In genomic region chr2:122065200-122065969, GRCm38 (mm10) we compare ENCODE assay signal across 8 mouse cellular contexts. TPM values are rescaled to one million over a fixed set of nuclear protein-coding genes. Genes with fewer than 3 reads are reported as not detected.
DNase-seq lines count a peak whose midpoint lies in the region; ATAC-seq and TF ChIP-seq lines count a peak whose summit lies in the region.

No protein-coding gene starts in this region.

- no peak overlapping the region for H3K4me3 ChIP-seq in lung, adult 2 months (replicated peaks; ENCODE audit: extremely low read depth, low read depth, low read length)

- H3K27me3 ChIP-seq in Patski = no peaks in the 10 kb centered on the region

- TF ChIP-seq POLR2A in lung, adult 2 months (IDR thresholded peaks at IDR 0.05; ENCODE audit: borderline replicate concordance, extremely low read depth, low read depth, low read length) = no peak

- peak; percentile 14; the same call in 1 of the 2 replicates for TF ChIP-seq CTCF in lung, adult 2 months (IDR thresholded peaks at IDR 0.05; ENCODE audit: insufficient read depth, low read length)
- TF ChIP-seq CTCF in Patski (IDR thresholded peaks at IDR 0.05) = peak; percentile 44

- CTCF ChIA-PET in Patski (lab: Charles Lee) = no interaction called here

- no peaks in the 10 kb centered on the region for H3K4me1 ChIP-seq in lung, adult 2 months (ENCODE audit: control insufficient read depth, insufficient read depth, low read length)

- ATAC-seq in frontal cortex, adult (ENCODE audit: low TSS enrichment) = peak; percentile 39; the same call in 1 of the 2 replicates
- ATAC-seq in Patski = no peak

- in situ Hi-C loops in Patski (cut with MboI; ENCODE audit: low pct_unique_long_range_greater_than_20kb) = no loop called here

- no peak for DNase-seq in frontal cortex, postnatal 36 days (ENCODE audit: low spot score in 2 of 2)
- DNase-seq in lung, adult 2 months = no peak
- DNase-seq in lung, postnatal 25 days (ENCODE audit: low spot score) = no peak
- DNase-seq in Patski (ENCODE audit: low read depth, low spot score) = no peak
- DNase-seq in heart, postnatal 14 days = peak; percentile 36 to 44
- no peak for DNase-seq in left cerebral cortex, adult 9 months (ENCODE audit: low spot score in 2 of 2)
- no peak for DNase-seq in c-Kit-positive CD71-positive TER-119-positive erythroid progenitor cells, embryonic 14.5 days (ENCODE audit: low spot score)

- 49% methylated on average over 14 of the region's 14 CpGs for WGBS in lung, adult 2 months

- intact Hi-C loops in heart, postnatal 14 days (cut with DNase I) = no loop called here

- POLR2A ChIA-PET in Patski (lab: Charles Lee) = no interaction called here

RNA-seq across cellular contexts. Expression of gene Eif3j1, which starts 37.0 kb away (rescaled TPM):
- polyA plus RNA-seq in lung, adult 2 months (2012; rRNA removed) = 3.1 and 3.9 TPM in 2 replicates
- 8.1 TPM for polyA plus RNA-seq in Patski (2021)
- total RNA-seq in heart, postnatal 14 days (2021) = 10 to 100 TPM; 19.3 to 20.3 TPM

RNA-seq across cellular contexts. Expression of gene Spg11, which starts 52.8 kb away (rescaled TPM):
- polyA plus RNA-seq in lung, adult 2 months (2012; rRNA removed) = 7.4 and 9.2 TPM in 2 replicates
- polyA plus RNA-seq in Patski (2021) = 17.0 TPM
- total RNA-seq in heart, postnatal 14 days (2021) = 10 to 100 TPM in 1 of 2 experiments, 1 to 10 TPM in 1; 9.8 to 11.4 TPM

Comparison
In these comparisons a context has a peak if more than half of its experiments do, and no peak if none do; other contexts are left out.
1. DNase-seq: peak in heart, postnatal 14 days (2 of 2); none in frontal cortex, postnatal 36 days (0 of 2), lung, adult 2 months (single experiment), lung, postnatal 25 days (single experiment), Patski (single experiment), left cerebral cortex, adult 9 months (0 of 2) and c-Kit-positive CD71-positive TER-119-positive erythroid progenitor cells, embryonic 14.5 days (single experiment).